Mouse (Mus musculus): Measurements from ENCODE around the gene Aig1.

- no peak for TF ChIP-seq CTCF (IDR thresholded peaks at IDR 0.05; ENCODE audit: extremely low read depth, insufficient read length, insufficient replicate concordance, low read depth, low read length)
- no peak for TF ChIP-seq POLR2A (IDR thresholded peaks at IDR 0.05; ENCODE audit: low read depth, low read length)
Measured at GRCm38 (mm10) chr10:13788057-13788456, 80.7 kb downstream of the Aig1 start.
